Mouse (Mus musculus) limb, embryonic 15.5 days (tissue): ENCODE results near the gene Mtmr2. TPM values are rescaled to one million over a fixed set of nuclear protein-coding genes. Genes with fewer than 3 reads are reported as not detected.
"Not testable (repeated sequence)": the region's sequence is repeated elsewhere in the genome, so short reads cannot be mapped to it uniquely, and the experiment has no call there.

Experiments
- ATAC-seq: fragments of 200-750 bp; cut with Nextera tagmentation; 2 replicates; pipeline ENCODE4 v1.8.0; 2017; ENCODE audit warnings: low read depth, moderate TSS enrichment; ENCODE audit not compliant: insufficient number of reproducible peaks, low FRiP score, low TSS enrichment
- H3K27ac ChIP-seq: fragments of 300-500 bp; sonication (generic); 2 replicates; pipeline ENCODE4 v1.5.1; 2015; ENCODE audit warnings: moderate library complexity, mild to moderate bottlenecking, inconsistent platforms
- H3K27me3 ChIP-seq: fragments of 300-500 bp; sonication (generic); 2 replicates; pipeline ENCODE4 v1.6.1; 2015; ENCODE audit warnings: inconsistent platforms
- H3K36me3 ChIP-seq: fragments of 300-500 bp; sonication (generic); 2 replicates; pipeline ENCODE4 v1.6.1; 2015; ENCODE audit warnings: inconsistent platforms
- H3K4me1 ChIP-seq: fragments of 300-500 bp; sonication (generic); 2 replicates; pipeline ENCODE4 v1.6.1; 2015; ENCODE audit warnings: inconsistent platforms
- H3K4me2 ChIP-seq: fragments of 300-500 bp; sonication (generic); 2 replicates; pipeline ENCODE4 v1.6.1; 2015; ENCODE audit warnings: mild to moderate bottlenecking, inconsistent platforms
- H3K4me3 ChIP-seq: fragments of 300-500 bp; sonication (generic); 2 replicates; pipeline ENCODE4 v1.5.1; 2015; ENCODE audit warnings: mild to moderate bottlenecking, inconsistent platforms
- H3K9ac ChIP-seq: fragments of 300-500 bp; sonication (generic); 2 replicates; pipeline ENCODE4 v1.6.1; 2015; ENCODE audit warnings: inconsistent platforms
- H3K9me3 ChIP-seq: fragments of 300-500 bp; sonication (generic); 2 replicates; pipeline ENCODE4 v1.6.1; 2016; ENCODE audit warnings: inconsistent platforms
- WGBS: fragments of 180-500 bp; shearing (Covaris S2); methylation state at CpG from one replicate; pipeline ENCODE4 v1.1.7; 2015; 5-methylcytosine and 5-hydroxymethylcytosine counted together
- polyA plus RNA-seq: library from polyadenylated mRNA; unstranded; fragments of >200 nt; fragmentation: Nextera tagmentation; extraction: Ambion mirVana; gene quantifications from 2 replicates; pipeline ENCODE4 v1.2.1, GENCODE M21; 2015

The Mtmr2 gene
- polyA plus RNA-seq: 71.2 and 76.1 TPM in 2 replicates

DNA sequence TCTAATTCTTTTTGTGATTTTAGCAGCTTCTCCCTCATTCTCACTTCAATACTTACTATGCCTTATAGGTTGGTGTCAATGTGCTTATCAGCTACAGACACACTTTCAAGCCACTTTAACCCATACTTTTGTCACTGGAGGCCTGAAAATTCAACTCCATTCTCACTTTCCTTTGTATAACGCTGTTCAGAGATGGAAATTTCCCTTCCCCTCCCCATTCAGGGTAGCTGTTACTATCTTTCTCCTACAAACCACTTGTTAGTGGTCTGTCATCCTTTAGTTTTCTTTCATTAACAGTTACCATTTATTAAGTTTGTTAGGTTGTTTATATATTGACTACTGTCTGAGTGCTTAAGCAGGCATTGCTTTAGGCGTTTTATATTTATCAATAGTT lies at the start of gene Mtmr2:
Gene Mtmr2, plus strand, starts transcription at position 7 of the 394 bp plus-strand sequence.
- Histone ChIP-seq H3K36me3 (no peaks in the 10 kb centered on the region), H3K27ac (peak within 1 kb of the TSS; percentile 94), H3K9me3 (no peaks in the 10 kb centered on the region), H3K4me3 (peak within 1 kb of the TSS; percentile 99), H3K4me1 (peaks cover 6% of the 10 kb centered on the region), H3K27me3 (no peaks in the 10 kb centered on the region), H3K9ac (peak within 1 kb of the TSS; percentile 98), H3K4me2 (peak within 1 kb of the TSS; percentile 57)
- WGBS: 48% methylated on average over 2 of the region's 2 CpGs
- ATAC-seq: no peak

DNA sequence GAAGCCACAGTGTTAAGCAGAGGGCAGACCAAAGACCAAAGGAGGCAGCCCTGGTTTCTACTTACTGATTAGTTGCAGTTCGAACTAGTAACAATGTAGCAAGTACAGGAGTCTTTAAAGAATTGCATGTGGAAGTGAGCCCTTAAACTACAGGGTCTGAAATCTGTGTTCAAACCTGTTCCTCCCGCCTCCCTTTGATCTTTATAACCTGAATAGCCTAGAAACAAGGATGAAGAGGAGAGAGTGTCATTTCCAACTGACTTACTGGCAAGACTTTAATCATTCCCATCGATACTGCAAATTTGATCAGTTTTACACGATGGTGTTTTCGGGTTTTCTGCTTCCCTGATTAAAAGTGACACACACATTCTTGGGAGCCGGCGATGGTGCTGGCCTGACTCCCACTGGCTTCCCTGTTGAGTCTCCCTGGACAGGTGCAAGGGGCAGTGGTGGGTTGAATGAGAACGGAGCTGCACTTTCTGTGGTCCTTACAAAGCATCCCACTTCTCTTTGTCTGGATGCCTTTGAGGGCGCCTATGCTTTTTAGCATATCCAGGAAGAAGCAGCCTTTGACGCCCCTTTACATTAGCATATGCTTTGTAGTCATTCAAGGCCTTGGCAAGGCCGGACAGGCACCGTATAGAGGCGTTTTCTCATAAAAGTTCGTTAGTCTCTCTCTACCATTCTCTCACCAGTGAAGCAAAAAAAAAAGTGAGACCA lies 49.0 kb upstream of the Mtmr2 start:
- H3K36me3 ChIP-seq: peaks cover 17% of the 10 kb centered on the region; the same call in 1 of the 2 replicates
- WGBS: 42% methylated on average over 14 of the region's 14 CpGs
- H3K4me3 ChIP-seq: no peak overlapping the region

GRCm38 (mm10) chr9:13699781-13700116 lies 48.5 kb upstream of the Mtmr2 start:
- no peaks in the 10 kb centered on the region for H3K27me3 ChIP-seq
- H3K4me2 ChIP-seq: no peak overlapping the region
- H3K27ac ChIP-seq: no peak overlapping the region
- 68% methylated on average over 5 of the region's 5 CpGs for WGBS
- no peak overlapping the region for H3K9ac ChIP-seq
- no peaks in the 10 kb centered on the region for H3K9me3 ChIP-seq
- no peak overlapping the region for H3K4me3 ChIP-seq
- ATAC-seq: no peak
- H3K4me1 ChIP-seq: peaks cover 7% of the 10 kb centered on the region
- peaks cover 17% of the 10 kb centered on the region; the same call in 1 of the 2 replicates for H3K36me3 ChIP-seq

More for the DNA sequence above, 49.0 kb upstream of the Mtmr2 start:
- Histone ChIP-seq H3K4me2 (no peak overlapping the region), H3K9me3 (no peaks in the 10 kb centered on the region), H3K9ac (no peak overlapping the region), H3K27ac (no peak overlapping the region), H3K4me1 (peaks cover 12% of the 10 kb centered on the region), H3K27me3 (no peaks in the 10 kb centered on the region)
- no peak for ATAC-seq

- H3K4me2 ChIP-seq: no peak overlapping the region
- H3K4me1 ChIP-seq: peaks cover 6% of the 10 kb centered on the region
- H3K4me3 ChIP-seq: no peak overlapping the region
- WGBS: 90% methylated on average over 12 of the region's 12 CpGs
- no peaks in the 10 kb centered on the region for H3K9me3 ChIP-seq
- ATAC-seq: no peak
- no peak overlapping the region for H3K9ac ChIP-seq
- no peaks in the 10 kb centered on the region for H3K27me3 ChIP-seq
- no peak overlapping the region for H3K27ac ChIP-seq
- peaks cover 25% of the 10 kb centered on the region for H3K36me3 ChIP-seq
Observed at GRCm38 (mm10) chr9:13701773-13702172, 46.4 kb upstream of the Mtmr2 start.

DNA sequence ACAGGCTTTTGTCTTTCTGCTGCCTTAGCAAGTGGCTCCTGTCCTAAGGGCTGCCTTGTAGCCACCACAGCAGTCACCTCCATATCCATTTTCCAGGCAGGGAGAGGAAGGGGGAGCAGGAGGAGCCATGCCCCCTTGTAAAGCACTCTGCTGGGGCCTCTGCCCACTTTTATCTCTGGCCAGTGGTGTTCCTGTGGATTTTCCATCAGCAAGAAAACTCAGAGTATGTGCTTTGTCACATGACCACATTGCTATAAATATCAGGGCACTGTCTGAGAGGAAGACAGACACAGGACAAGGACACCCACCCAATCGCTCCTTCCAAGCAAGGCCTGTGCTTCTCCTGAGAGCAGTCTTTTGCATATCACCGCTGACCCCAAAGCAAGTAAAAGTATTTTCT lies 45.1 kb upstream of the Mtmr2 start:
- Histone ChIP-seq H3K9me3 (no peaks in the 10 kb centered on the region), H3K27me3 (no peaks in the 10 kb centered on the region), H3K27ac (no peak overlapping the region), H3K4me1 (no peaks in the 10 kb centered on the region), H3K4me3 (no peak overlapping the region), H3K4me2 (no peak overlapping the region), H3K9ac (no peak overlapping the region), H3K36me3 (peaks cover 25% of the 10 kb centered on the region)
- 89% methylated on average over 2 of the region's 2 CpGs for WGBS
- ATAC-seq: no peak

DNA sequence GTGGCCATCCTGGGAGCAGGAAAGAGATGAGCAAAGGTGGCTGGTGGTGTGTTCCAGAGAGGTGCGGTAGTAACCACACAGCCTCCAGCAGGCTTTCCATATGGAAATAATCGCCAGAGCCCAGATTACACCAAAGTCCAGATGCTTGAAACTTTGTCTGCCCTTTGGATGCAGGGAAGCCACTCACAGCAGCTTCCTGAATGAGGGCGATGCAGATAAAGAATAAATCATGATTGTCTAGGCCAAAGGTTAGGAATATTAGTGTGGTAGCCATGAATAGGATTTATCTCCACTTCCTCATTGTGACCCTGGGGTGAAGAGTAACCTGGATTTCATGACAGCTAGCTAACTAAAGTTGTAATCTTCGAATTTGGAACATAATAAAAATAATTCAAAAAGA lies 43.3 kb upstream of the Mtmr2 start:
- Histone ChIP-seq H3K27ac (no peak overlapping the region), H3K4me3 (no peak overlapping the region), H3K9ac (no peak overlapping the region), H3K9me3 (no peaks in the 10 kb centered on the region), H3K4me1 (no peaks in the 10 kb centered on the region), H3K27me3 (no peaks in the 10 kb centered on the region), H3K36me3 (peaks cover 25% of the 10 kb centered on the region), H3K4me2 (no peak overlapping the region)
- no peak for ATAC-seq
- 69% methylated on average over 4 of the region's 4 CpGs for WGBS

- 25% methylated on average over 3 of the region's 3 CpGs for WGBS
- no peak overlapping the region for H3K9ac ChIP-seq
- H3K4me1 ChIP-seq: no peaks in the 10 kb centered on the region
- no peak overlapping the region for H3K4me3 ChIP-seq
- H3K36me3 ChIP-seq: peaks cover 25% of the 10 kb centered on the region
- no peak for ATAC-seq
- H3K27ac ChIP-seq: no peak overlapping the region
- no peak overlapping the region for H3K4me2 ChIP-seq
- H3K9me3 ChIP-seq: no peaks in the 10 kb centered on the region
- no peaks in the 10 kb centered on the region for H3K27me3 ChIP-seq
Observed at GRCm38 (mm10) chr9:13707066-13707555, 41.1 kb upstream of the Mtmr2 start.

GRCm38 (mm10) chr9:13709436-13709835 lies 38.8 kb upstream of the Mtmr2 start:
- Histone ChIP-seq H3K36me3 (peaks cover 8% of the 10 kb centered on the region; the same call in 1 of the 2 replicates), H3K4me1 (no peaks in the 10 kb centered on the region), H3K4me3 (no peak overlapping the region), H3K27me3 (no peaks in the 10 kb centered on the region), H3K4me2 (no peak overlapping the region), H3K9me3 (no peaks in the 10 kb centered on the region), H3K9ac (no peak overlapping the region), H3K27ac (no peak overlapping the region)
- WGBS: 88% methylated on average over 5 of the region's 5 CpGs
- no peak for ATAC-seq

- H3K9ac ChIP-seq, H3K27ac ChIP-seq, ATAC-seq, H3K27me3 ChIP-seq, H3K9me3 ChIP-seq, H3K4me1 ChIP-seq, H3K36me3 ChIP-seq, H3K4me3 ChIP-seq: not testable (repeated sequence)
- 83% methylated on average over 2 of the region's 2 CpGs for WGBS
- H3K4me2 ChIP-seq: 0 out of 2 replicates have a peak overlapping the region, but pooled peaks have one; percentile 31
Observed at GRCm38 (mm10) chr9:13715891-13716290, 32.3 kb upstream of the Mtmr2 start.

- no peak overlapping the region for H3K9ac ChIP-seq
- no peaks in the 10 kb centered on the region for H3K9me3 ChIP-seq
- H3K4me2 ChIP-seq: 0 out of 2 replicates have a peak overlapping the region, but pooled peaks have one; percentile 31
- WGBS: 19% methylated on average over 8 of the region's 8 CpGs
- no peaks in the 10 kb centered on the region for H3K36me3 ChIP-seq
- no peak overlapping the region for H3K27ac ChIP-seq
- H3K4me3 ChIP-seq: no peak overlapping the region
- no peaks in the 10 kb centered on the region for H3K27me3 ChIP-seq
- H3K4me1 ChIP-seq: peaks cover 2% of the 10 kb centered on the region; the same call in 1 of the 2 replicates
- no peak for ATAC-seq
Observed at GRCm38 (mm10) chr9:13716316-13717099, 31.7 kb upstream of the Mtmr2 start.

- ATAC-seq: peak; percentile 97
- Histone ChIP-seq H3K9me3 (no peaks in the 10 kb centered on the region), H3K4me1 (peaks cover 6% of the 10 kb centered on the region), H3K4me2 (peak overlapping the region; percentile 57), H3K4me3 (peak overlapping the region; percentile 99), H3K27me3 (no peaks in the 10 kb centered on the region), H3K9ac (peak overlapping the region; percentile 98), H3K27ac (peak overlapping the region; percentile 94), H3K36me3 (no peaks in the 10 kb centered on the region)
- under 1% methylated on average over 60 of the region's 60 CpGs for WGBS
Observed at GRCm38 (mm10) chr9:13748798-13749674, 826 bp downstream of the Mtmr2 start.
